Mouse (Mus musculus) spleen, adult 2 months (tissue): ENCODE results near the gene Plekha3.

Source experiments
- CTCF ChIP-seq: fragments of 200-500 bp; IDR thresholded peaks from 2 replicates; pipeline ENCODE4 v1.5.1; 2011; ENCODE audit warnings: mild to moderate bottlenecking, inconsistent platforms; ENCODE audit not compliant: insufficient read depth, insufficient read length, insufficient replicate concordance; ENCODE audit errors: extremely low read depth
- POLR2A ChIP-seq: fragments of 200-500 bp; IDR thresholded peaks from 2 replicates; pipeline ENCODE4 v1.6.1; 2011; ENCODE audit warnings: low read depth, low read length, inconsistent platforms

DNA sequence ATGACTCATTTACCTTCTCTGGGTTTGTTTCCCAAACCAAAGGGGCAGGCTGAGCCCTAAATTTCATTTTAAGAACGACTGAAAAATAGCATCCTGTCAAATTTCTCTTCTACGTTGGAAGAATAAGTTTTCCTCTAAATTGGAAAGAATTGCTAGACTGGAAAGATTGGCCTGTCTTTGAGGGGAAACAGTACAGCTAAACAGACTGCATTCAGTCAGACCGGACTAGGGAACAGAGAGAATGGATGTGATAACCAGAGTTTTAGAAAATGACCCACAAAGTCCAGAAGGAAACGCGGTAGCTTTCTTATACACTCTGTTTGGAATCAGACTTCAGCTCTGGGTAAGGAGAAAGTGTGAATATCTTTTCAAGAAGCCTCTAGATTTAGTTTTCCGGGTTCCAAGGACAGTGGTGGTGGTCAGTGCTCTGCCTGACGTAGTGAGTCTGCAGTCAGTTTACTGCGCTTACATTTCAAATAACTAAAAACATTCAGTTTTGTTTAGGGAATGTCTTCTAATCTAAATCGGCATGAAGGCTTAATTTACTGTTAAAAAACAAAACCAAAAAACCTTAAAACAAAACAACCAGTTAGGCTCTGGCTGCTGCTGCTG is 2.8 kb upstream of the Plekha3 start:
- no peak for TF ChIP-seq CTCF
- TF ChIP-seq POLR2A, result no peak
